Mouse (Mus musculus): ENCODE results near the gene Selenbp1.
A peak's percentile ranks its signal among the peaks of the same experiment; 100 is the strongest.
"Not testable (repeated sequence)": the region's sequence is repeated elsewhere in the genome, so short reads cannot be mapped to it uniquely, and the experiment has no call there.

Gene Selenbp1

GRCm38 (mm10) chr3:94932279-94932678, 577 bp upstream of the Selenbp1 start:
- DNase-seq (ENCODE audit: low spot score) = not testable (repeated sequence)

- DNase-seq (ENCODE audit: low spot score) = not testable (repeated sequence)
Observed at GRCm38 (mm10) chr3:94933604-94934003, 748 bp downstream of the Selenbp1 start.

- DNase-seq (ENCODE audit: low spot score) = not testable (repeated sequence)
Observed at GRCm38 (mm10) chr3:94934564-94934963, 1.7 kb downstream of the Selenbp1 start.

- DNase-seq (ENCODE audit: low spot score) = peak; percentile 48
Observed at GRCm38 (mm10) chr3:94935332-94935731, 2.5 kb downstream of the Selenbp1 start.

GRCm38 (mm10) chr3:94936147-94936546, 3.3 kb downstream of the Selenbp1 start:
- not testable (repeated sequence) for DNase-seq (ENCODE audit: low spot score)

GRCm38 (mm10) chr3:94937194-94937593, 4.3 kb downstream of the Selenbp1 start:
- DNase-seq (ENCODE audit: low spot score) = not testable (repeated sequence)

GRCm38 (mm10) chr3:94940033-94940432, 7.2 kb downstream of the Selenbp1 start:
- not testable (repeated sequence) for DNase-seq (ENCODE audit: low spot score)

- DNase-seq (ENCODE audit: low spot score) = not testable (repeated sequence)
Observed at GRCm38 (mm10) chr3:94942211-94942967, 9.5 kb downstream of the Selenbp1 start.

GRCm38 (mm10) chr3:94943706-94944105, 10.8 kb downstream of the Selenbp1 start:
- not testable (repeated sequence) for DNase-seq (ENCODE audit: low spot score)

- no peak for DNase-seq (ENCODE audit: low spot score)
Observed at GRCm38 (mm10) chr3:94948066-94948614, 15.3 kb downstream of the Selenbp1 start.

- no peak for DNase-seq (ENCODE audit: low spot score)
Observed at GRCm38 (mm10) chr3:94949645-94950044, 16.8 kb downstream of the Selenbp1 start.

GRCm38 (mm10) chr3:94952806-94953205, 19.9 kb downstream of the Selenbp1 start:
- no peak for DNase-seq (ENCODE audit: low spot score)

- no peak for DNase-seq (ENCODE audit: low spot score)
Observed at GRCm38 (mm10) chr3:94953384-94953763, 20.5 kb downstream of the Selenbp1 start.

- peak; percentile 94 for DNase-seq (ENCODE audit: low spot score)
Observed at GRCm38 (mm10) chr3:94953764-94954616, 21.1 kb downstream of the Selenbp1 start, which contains the start of gene Rfx5. Gene Rfx5, plus strand, starts transcription at chr3:94954075.

GRCm38 (mm10) chr3:94958295-94958694, 25.4 kb downstream of the Selenbp1 start:
- DNase-seq (ENCODE audit: low spot score) = no peak

GRCm38 (mm10) chr3:94959871-94960270, 27.0 kb downstream of the Selenbp1 start:
- DNase-seq (ENCODE audit: low spot score) = no peak

GRCm38 (mm10) chr3:94960322-94960721, 27.5 kb downstream of the Selenbp1 start:
- no peak for DNase-seq (ENCODE audit: low spot score)

- no peak for DNase-seq (ENCODE audit: low spot score)
Observed at GRCm38 (mm10) chr3:94964989-94965388, 32.1 kb downstream of the Selenbp1 start.

GRCm38 (mm10) chr3:94965878-94966277, 33.0 kb downstream of the Selenbp1 start:
- DNase-seq (ENCODE audit: low spot score) = no peak

- DNase-seq (ENCODE audit: low spot score) = peak; percentile 60
Observed at GRCm38 (mm10) chr3:94972552-94972951, 39.7 kb downstream of the Selenbp1 start.

GRCm38 (mm10) chr3:94973620-94974019, 40.8 kb downstream of the Selenbp1 start:
- DNase-seq (ENCODE audit: low spot score) = no peak

GRCm38 (mm10) chr3:94974026-94974527, 41.2 kb downstream of the Selenbp1 start:
- DNase-seq (ENCODE audit: low spot score) = no peak
